Mouse (Mus musculus) kidney, postnatal 25 days (tissue): Measurements from ENCODE around the gene Nfkbie.

Experiments
- DNase-seq, 2 experiments: peaks; one replicate each; pipeline ENCODE4 v3.0.0; 2021; ENCODE audit warnings: mixed read lengths in 2 of 2

The Nfkbie gene

DNA sequence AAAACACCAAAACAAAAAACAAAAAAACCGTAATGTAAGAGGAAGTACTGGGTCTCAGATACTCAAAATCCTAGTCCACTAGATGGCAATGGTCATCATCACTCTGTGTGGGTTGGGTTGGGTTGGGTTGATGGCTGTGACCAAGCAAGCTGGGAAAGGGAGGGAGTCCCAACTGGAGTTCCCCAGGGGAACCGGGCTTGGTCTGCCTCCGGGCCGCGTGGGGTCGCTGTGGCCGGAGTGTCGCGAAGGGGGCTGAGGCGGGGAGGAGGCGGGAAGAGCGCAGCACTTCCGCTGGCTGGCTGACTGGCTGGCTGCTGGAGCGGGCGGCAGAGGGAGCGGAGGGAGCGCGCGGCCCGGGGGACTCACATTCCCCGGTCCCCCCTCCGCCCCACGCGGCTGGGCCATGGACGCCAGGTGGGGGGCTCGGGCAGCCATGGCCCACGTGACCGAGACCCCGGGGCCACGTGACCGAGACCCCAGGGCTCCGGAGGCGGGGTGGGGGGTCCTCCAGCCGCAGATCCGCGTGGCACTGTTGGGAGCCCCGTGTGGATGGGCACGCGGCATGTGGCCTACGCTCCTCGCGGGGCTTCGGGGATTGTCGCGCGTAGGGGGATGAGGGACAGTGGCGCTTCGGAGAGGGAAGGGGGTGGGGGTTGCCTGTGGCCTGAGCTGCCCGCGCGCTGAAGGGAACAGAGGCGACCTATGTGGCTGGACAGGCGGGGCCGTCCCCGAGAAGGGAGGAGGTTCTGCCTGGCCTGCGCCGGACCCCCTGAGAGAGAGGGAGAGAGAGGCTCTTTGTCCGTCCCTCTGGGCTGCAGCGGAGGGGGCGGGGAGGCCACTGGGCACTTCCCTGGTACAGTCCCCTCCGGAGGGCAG lies 8.4 kb downstream of the Nfkbie start, which contains the start of gene Slc35b2:
Gene Slc35b2 (plus strand): TSS at position 220 of the 876 bp plus-strand sequence.
- peak; percentile 92 to 96 for DNase-seq

DNA sequence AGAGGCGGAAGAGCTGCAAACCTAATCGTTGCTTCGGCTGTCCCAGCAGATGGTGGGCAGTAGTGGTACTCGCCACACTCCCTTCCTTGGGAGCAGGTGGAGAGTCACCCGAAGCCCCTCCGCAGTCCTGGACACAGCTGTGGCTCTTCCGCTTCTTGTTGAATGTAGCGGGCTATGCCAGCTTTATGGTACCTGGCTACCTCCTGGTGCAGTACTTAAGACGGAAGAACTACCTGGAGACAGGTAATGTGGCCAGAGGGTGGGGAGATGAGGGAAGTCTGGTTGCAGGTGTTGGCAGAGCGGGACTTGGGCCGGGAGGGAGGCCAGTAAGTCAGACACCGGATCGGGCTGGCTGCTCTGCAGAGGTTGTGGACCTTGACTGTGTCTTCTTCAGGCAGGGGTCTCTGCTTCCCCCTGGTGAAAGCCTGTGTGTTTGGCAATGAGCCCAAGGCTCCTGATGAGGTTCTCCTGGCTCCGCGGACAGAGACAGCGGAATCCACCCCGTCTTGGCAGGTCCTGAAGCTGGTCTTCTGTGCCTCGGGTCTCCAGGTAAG lies 9.1 kb downstream of the Nfkbie start:
- peak in 1 of 2 experiments; percentile 60 for DNase-seq

DNA sequence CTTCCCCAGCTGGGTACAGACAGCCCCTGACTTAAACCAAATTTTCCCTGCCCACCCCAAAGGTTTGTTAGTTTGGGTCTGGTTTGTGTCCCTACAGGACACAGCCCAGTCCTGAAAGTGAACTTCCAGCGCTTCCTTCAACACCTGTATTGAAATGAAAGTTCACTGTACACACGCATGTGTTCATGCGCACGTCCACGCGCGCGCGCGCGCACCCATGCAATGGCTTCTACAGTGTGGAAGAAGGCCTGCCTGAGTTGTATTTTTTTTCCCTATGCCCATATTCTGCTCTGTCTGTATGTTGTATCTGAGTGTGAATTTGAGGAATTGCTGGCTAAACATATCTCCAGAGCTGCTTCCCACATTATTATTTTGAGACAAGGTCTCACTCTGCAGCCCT lies 9.6 kb downstream of the Nfkbie start:
- DNase-seq = no peak

DNA sequence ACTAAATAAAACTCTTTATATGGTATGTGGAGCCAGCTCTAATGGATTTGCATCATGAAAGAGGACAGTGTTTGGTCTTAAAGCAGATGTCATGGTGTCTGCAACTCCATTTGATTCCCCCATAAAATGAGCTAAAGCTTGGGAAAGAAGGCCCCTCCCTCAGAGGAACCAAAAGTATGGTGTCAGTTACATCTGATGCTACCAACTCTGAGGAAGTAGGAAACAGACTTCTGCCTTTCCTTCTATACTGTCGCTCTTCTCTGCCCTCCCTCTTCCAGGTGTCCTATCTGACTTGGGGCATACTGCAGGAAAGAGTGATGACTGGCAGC lies 10.5 kb downstream of the Nfkbie start:
- no peak for DNase-seq

DNA sequence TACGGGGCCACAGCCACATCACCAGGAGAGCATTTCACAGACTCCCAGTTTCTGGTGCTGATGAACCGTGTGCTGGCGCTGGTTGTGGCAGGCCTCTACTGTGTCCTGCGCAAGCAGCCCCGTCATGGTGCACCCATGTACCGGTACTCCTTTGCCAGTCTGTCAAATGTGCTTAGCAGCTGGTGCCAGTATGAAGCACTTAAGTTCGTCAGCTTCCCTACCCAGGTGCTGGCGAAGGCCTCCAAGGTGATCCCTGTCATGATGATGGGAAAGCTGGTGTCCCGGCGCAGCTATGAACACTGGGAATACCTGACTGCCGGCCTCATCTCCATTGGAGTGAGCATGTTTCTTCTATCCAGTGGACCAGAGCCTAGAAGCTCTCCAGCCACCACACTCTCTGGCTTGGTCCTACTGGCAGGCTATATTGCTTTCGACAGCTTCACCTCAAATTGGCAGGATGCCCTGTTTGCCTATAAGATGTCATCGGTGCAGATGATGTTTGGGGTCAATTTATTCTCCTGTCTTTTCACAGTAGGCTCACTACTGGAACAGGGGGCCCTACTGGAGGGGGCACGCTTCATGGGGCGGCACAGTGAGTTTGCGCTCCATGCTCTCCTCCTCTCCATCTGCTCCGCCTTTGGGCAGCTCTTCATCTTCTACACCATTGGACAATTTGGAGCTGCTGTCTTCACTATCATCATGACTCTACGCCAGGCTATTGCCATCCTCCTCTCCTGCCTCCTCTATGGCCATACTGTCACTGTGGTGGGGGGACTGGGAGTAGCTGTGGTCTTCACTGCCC lies 11.1 kb downstream of the Nfkbie start:
- DNase-seq = no peak

DNA sequence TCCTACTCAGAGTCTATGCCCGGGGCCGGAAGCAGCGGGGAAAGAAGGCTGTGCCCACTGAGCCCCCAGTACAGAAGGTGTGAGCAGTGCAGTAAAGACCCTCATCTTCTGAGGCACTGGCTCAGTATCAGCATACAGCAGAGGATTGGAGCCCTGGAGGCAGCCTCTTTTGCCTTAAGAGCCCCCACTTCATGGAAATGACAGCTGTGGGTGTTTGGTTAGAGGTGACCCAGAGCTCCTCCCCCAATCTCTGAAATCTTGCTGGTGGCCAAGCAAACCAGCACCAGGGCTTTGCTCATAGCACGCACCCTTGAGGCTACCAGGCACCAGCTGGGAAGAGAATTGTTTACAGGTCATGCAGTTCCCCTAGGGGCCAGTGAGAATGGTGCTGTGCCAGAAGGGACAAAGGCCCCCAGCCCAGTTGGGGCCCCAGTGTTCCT lies 11.7 kb downstream of the Nfkbie start:
- no peak for DNase-seq

DNA sequence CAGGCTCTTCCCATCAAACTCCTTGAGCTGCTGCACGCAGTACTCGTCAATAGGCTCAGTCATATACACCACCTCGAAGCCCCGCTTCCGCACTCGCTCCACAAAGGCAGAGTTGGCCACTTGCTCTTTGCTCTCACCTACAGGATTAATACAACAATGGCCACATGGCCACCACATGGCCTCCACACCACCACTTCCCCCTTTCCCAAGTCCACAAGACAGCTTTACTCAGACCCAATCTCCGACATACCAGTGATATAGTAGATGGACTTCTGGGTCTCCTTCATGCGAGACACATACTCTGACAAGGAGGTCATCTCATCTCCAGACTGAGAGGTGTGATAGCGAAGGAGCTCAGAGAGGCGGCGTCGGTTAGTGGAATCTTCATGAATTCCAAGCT lies 13.5 kb downstream of the Nfkbie start:
- no peak for DNase-seq

DNA sequence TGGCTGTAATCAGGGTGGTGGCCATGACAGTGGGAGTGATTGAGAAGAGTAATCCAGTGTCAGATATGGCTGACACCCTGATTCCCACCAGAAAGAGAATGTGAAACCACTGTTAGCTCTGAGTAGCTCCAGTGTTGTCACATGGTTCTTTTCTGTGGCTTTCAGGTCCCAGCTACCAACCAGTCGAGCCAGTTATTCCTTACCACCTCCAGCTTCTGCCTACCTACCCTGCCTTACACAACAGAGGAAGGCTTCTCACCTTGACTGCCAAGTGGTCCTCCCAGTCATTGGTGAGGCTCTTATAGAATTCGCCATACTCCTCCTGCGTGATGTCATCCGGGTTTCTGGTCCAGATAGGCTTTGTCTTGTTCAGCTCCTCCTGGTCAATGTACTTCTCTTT lies 14.5 kb downstream of the Nfkbie start:
- no peak for DNase-seq

DNA sequence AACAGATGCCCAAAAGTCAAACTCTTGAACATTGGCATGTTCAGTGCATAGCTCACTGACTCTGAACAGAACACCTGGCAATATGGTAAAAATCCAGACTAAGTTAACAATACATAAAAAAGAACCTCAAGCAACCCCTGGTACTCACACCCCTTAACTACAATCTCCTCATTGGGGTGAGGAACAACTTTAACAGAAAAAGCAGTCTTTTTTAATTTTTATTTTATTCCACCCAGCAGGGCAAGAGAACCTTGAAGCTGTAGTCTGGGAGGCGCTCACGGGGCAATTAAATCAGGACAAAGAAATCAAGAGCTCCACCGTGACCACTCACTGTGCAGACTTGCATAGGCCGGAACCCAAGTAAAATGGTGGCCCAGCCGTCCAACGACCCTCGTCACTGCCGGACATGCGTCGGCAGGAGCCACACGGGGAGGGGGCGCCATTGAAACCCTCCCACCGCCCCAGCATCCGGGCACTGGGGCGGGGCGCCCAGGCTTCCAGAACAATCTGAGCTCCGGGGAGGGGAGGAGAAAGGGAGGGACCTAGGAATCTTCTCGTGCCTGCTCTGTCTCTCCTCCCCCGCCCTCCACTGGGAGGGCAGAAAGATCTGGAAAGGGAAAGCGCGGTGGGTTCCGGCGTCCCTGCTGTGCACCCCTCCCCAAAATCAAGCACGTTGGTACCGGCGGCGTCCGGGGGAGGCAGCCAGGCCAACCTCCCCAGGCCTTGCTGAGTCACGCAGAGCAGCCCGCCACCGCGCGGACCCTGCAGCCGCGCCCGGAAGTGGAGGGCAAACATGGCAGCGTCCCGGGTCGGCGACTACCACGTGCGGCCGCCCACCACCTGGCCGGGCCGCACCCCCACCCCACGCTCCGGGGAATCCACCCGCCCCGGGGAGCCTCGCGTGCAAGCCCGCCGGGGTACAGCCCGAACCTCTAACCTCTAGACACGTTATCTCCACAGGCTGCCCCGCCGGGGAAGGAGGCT lies 16.9 kb downstream of the Nfkbie start:
- peak; percentile 81 to 90 for DNase-seq

DNA sequence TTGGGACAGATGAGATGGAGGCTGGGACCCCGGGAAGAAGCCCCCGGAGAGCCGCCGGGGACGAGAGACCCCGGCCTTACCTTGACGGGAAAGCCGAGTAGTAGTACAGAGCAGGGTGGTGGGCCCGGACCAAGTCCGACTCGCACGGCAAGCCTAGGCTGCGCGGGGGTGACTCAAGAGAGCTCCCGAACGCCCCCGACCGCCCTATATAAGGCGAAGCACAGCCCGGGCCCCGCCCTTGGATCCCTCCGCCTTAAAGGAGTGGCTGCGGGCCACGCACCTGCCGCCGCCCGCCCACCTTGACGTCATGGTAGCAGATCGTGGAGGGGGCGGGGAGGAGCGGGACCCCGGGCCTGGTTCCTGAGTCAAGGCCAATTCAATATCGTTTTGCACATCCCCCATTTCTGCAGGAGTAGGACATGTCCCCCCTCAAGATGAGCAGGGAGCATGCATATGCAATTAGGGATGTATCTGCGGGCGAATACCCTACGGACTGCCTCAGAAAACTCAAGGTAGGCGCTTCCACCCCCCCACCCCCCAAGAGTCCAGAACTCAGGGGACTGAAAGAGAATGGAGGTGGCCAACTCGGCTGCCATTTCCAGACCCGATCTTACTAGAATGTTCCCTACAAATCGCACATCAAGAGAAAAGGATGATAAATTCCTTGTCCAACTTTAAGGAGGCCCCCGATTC lies 17.7 kb downstream of the Nfkbie start, which contains the start of gene Hsp90ab1:
Gene Hsp90ab1 (minus strand): TSS at position 185 of the 693 bp plus-strand sequence.
- peak; percentile 99 for DNase-seq

DNA sequence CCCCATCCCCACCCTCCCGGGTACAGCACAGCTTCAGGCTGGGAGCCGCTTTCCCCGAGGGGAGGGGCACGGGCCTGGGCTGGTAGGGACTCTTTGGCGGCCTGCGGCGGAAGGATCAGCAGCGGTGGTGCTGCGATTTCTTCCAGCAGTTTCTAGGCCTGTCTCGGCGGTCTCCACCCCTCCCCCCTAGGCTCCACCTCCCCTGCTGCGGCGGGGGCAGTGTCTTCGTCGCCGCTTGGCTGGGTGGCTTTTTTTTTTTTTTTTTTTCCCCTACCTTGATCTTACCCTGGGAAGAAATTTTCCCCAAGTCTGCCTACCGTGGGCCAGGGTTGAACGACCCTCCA lies 18.2 kb downstream of the Nfkbie start:
- DNase-seq = peak; percentile 99

DNA sequence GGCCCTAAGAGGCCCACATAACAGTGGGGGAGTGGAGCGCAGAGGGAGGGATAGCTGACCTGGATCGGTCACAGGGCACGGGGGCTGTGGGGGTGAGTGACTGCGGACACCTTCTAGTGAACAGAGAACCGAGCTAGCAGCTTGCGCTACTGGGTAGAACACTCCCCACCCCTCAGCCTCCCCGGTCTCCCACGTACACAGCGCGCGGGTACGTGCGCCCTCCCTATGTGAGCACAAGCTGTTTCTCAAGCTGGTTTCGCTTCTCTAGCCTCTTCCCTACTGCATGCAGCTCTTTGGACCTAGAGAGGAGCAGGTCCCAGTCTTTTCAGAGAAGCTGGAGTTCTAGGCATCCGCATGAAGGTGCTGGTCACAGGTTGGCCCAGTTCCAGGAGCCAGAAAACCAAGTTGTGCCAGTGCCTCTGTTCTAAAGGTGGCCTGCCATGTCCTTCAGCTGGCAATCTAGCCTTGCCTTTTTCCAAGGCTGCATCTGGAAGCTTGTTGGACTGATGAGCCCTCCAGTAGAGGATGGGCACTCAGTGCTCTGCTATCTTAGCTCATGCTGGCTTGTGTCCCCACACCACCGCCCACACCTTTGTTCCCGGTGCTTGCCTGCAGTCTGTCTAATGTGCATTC lies 18.7 kb downstream of the Nfkbie start:
- DNase-seq = peak; percentile 74 to 81

DNA sequence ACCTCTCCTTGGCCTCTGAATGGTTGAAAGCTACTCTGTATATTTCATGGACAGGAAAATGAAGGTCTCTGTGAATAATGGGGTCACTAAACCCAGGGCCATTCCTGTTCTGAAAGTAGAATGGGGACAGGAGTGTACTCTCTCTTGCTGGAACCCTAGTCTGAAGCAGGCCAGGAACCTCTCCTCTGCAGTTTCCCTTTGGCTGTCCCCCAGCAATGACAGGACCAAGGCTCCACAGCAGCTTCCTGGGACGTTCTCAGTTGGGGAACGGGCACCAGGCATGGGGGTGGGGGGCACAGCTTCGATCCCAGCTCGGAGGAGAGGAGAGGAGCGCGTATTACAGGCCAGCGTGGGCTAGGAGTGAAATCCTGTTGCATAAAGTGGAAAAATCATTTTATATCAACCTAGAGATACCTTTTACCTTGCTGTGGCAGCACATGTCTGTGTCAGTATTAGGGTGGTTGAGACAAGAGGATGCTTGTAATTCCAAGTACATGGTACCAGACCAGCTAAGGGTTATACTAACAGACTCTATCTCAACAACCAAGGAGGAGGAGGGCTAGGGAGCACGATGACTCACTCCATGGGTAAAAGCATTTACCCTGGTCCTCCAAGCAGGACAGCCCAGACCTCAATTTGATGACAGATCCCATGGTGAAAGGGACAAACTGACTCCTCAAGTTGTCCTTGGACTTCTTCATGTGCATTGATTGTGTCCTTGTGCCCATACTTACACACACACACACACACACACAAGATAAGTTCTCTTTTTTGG lies 19.8 kb downstream of the Nfkbie start:
- DNase-seq = no peak

DNA sequence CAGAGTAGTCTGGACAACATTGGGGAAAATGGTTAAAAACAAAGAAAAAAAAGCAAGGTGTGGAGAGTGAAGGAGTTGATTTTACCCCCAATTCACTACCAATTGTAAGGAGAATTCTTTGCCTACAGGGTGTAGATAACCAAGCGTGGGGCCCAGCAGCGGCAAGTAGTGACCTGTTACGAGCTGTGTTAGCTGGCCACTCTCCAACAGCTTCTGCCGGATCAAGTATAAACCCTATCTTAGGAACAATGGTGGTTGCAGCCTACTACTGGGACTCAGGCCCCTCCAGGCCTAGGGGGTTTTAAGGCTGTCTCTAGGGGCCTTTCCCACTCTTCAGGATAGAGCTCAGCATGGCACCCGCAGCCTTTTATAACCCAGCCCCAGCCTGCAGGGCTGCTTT lies 22.7 kb downstream of the Nfkbie start:
- peak; percentile 35 to 57 for DNase-seq

DNA sequence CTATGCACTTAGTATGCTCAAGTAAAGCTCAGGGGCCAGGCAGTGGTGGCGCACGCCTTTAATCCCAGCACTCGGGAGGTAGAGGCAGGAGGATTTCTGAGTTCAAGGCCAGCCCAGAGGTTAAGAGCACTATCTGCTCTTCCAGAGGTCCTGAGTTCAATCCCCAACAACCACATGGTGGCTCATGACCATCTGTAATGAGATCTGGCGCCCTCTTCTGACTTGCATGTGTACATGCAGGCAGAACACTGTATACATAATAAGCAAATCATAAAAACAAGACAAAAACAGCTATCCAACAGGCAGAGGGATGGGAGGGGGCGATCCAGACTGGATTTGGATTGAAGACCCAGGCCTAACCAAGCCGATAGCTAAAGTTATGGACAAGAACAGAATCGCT lies 23.3 kb downstream of the Nfkbie start:
- DNase-seq = no peak

DNA sequence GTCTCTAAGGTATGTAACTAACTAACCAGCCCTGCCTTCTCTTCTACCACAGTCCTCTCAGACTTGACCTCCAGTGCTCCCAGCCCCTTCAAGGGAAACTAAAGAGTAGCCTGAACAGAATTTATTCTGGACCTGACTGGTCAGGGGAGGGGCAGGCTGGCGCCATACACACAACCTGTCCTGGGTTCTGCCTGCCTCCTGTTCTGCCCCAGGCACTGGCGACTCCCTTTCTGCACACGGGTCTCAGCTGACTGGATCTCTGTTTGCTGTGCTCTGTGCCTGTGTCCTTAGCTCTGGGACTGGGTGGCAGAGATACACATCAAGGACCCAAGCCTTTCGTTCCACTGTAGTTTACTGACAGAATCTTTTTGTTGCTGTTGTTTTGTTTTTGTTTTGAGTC lies 24.1 kb downstream of the Nfkbie start:
- DNase-seq = peak; percentile 63 to 87

DNA sequence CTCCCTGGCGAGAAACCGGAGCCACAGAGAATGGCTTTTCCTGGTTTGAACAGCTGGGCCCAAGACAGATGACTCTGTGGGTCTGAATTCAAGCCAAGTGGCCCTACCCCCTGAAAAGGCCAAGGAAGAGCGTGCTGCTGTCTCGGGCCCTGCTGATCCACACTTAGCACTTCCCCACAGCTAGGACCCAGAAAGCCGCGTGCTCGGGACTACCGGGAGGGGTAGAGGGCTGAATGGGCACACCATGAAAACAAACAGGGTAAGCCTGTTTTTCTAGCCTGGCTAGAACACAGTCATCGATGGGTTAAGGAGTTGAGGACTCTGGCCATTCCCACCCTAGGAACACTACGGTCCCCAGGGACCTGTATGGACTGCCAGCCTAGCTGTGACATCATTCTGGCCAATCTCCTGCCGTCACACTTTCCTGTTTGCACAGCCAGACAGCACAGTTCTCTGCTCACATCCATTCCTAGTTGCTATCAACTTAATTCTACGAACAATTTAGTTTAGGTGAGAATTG lies 25.5 kb downstream of the Nfkbie start:
- peak; percentile 60 to 77 for DNase-seq

DNA sequence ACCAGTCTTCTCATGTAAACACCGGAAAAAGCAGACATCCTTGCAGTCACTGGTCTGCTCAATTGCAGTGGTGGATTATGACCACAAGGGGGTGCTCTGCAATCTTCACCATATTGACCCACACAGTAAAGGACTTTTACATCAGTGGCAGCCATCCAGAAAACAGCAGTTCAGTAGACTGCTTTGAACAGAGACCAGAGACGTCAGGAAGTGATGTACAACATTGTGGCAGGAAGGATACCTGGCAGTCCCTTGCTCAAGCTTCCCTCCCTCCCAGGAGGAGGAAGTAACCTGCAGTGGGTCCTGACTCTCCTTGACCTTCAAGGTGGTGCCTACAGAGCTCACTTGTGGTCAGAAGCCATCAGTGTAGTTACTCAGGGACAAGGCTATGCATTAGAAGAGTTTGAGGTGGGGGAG lies 26.1 kb downstream of the Nfkbie start:
- peak; percentile 73 to 78 for DNase-seq

DNA sequence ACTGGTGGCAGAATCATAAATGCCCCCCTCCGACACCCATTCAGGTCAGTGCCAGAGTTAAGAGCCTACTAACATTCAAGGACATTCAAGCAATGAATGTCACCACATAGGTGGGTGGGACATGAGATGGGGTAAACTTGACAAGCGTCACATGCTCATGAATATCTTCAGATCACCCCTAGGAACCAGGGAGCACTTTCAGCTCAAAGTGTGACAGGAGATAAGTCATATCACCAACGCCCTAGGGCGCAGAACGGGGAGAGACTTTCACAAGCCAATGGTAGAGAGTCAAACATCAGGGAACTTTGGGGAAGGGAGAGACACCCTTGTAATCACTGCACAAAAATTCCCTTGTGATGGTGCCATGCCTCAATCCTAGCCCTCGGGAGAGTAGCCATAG lies 26.7 kb downstream of the Nfkbie start:
- no peak for DNase-seq

DNA sequence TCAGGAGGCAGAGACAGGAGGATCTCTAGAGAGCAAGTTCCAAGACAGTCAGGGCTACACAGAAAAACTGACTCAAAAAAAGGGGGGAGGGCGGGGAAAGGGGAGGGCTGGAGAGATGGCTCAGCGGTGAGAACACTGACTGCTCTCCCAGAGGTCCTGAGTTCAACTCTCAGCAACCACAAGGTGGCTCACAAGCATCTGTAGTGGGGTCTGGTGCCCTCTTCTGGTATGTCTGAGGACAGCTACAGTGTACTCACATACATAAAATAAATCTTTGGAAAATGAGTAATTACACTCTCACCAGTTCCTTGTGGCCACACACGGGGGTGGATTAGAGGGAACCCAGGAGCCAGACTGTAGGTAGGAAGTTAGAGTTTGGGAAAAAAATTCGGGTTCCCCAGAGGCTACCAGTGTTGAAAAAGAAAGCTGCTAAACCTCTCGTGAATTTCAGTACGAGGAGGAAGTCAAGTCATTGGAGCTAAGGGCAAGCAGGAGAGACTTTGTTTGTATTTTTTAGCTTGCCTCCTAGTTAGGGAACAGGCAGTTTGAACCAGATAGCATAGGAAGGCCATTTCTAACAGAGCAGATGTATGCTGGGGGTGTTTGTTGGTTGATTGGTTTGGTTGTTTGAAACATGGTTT lies 27.3 kb downstream of the Nfkbie start:
- DNase-seq = peak in 1 of 2 experiments; percentile 55
